Mouse (Mus musculus) urinary bladder, adult 18-20 months (tissue): ENCODE measurements around the gene Rtn4rl1.

Experiments used
- DNase-seq, 2 experiments: peaks; one replicate each; pipeline ENCODE4 v3.0.0; 2022; ENCODE audit warnings: low spot score in 2 of 2, mixed read lengths in 2 of 2

The Rtn4rl1 gene

DNA sequence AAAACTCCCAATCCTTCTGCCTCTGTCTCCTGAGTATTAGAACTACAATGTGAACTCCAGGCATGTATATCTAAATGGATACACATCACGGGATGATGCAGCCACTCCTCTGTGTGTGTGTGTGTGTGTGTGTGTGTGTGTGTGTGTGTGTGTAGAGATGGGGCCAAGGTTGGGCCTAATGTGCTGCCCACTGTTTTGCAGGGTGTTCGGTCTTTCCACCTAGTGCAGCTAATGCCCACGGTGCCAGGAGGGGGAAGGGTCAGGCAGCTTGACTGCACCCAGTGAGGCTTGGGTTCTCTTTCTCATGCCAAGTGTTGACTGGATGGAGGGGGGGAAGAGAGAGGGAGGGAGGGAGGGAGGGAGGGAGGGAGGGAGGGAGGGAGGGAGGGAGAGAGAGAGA lies 19.3 kb downstream of the Rtn4rl1 start:
- DNase-seq = no peak

DNA sequence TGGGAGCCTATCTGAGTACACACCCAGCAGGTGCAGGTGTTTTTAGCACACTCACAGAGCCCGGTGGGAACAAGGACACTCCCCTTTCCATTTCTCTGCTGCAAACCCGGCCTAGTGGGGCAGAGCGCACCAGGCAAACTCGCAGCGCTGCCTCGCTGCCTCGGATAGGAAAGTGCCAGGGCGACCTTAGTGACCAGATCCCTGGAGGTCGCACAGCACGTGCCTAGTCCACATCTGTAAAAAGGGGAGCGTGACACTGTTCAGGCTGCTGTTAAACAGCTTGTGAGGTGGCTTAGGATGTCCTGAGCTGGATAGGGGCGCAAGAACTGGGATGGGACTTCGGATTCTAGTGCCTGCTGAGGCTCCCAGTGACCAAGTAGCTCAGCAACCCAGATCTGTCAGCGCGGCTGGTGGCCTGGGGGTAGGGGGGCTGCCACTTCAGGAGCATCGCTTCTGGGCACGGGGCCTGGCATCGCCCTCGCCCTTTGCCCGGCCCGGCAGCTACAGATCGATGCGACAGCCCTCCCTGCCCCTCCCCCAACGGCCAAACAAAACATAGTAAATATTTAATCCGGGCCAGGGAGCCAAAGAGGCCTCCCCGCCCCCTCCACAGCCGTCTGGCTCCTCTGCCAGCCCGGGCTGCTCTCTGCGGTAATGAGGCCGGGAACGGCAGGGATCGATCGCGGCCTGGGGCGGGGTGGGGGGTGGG lies 19.9 kb downstream of the Rtn4rl1 start:
- DNase-seq = peak; percentile 69 to 76

GRCm38 (mm10) chr11:75214081-75214950 lies 20.7 kb downstream of the Rtn4rl1 start:
- DNase-seq = no peak

DNA sequence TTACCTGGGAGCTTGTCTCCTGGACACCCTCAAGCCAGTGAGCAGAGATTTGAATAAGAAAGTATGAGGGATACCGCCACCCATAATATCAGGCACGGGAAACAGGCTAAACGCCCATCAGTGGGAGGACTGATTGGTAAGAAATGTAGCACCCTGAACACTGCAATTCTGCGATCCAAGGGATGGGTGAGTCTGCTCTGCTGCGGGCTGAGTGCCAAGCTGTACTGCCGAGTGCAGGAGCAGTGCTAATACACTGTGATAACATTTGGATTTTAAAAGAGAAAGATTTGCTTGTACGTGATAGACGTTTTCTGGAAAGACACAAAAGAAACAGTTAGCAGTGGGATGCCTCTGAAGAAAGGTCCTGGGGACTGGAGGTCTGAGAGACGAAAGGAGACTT lies 26.5 kb downstream of the Rtn4rl1 start:
- DNase-seq = peak in 1 of 2 experiments; percentile 26

DNA sequence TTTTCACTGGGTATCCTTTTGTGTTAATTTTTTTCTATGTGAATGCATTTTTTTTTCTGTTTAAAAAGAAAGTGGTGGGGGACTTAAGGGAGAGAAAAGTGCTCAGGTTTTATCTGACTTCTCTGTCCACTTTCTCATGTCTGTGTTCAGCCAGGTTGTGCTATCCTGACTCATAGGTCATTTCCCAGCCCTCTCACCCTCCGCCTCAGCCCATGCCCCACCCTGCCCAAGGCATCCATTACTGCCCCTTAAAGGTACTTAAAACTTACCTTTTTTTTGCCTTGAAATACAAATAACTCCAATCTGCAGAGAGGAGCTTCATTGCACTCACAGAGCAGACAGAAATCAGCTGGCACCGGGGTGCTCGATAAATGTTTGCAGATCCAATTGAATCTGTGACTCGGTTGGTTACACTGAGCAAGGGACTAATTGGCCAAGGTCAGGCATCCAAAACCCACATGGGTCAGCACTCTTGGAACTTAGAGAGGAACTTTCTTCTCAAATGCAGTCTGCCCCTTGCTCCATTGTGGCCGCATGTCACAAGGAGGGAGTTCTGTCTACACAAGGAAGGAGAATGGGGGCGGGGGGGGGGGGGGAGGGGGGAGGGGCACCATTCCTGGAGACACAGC lies 27.0 kb downstream of the Rtn4rl1 start:
- no peak for DNase-seq

DNA sequence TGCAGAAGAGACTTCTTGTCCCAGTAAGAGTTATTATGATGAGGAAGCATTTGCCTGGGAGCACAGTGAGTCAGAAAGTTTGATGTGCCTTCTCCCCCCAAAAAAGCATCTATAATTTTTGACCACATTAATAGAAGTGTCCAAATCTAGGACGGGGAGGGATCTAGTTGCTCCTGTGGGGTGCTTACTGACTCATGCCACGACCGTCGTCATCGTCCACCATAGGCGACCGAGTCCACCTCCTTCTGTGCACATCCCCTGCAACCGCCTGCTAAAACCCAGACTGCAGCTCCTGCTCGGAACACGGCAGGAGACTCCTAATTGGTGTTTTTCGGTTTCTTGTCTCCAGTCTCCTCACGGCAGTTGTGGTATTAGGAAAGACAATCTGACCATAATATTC lies 30.5 kb downstream of the Rtn4rl1 start:
- DNase-seq = no peak

GRCm38 (mm10) chr11:75224835-75225234 lies 31.3 kb downstream of the Rtn4rl1 start:
- DNase-seq = no peak

- no peak for DNase-seq
Measured at GRCm38 (mm10) chr11:75227632-75228031, 34.0 kb downstream of the Rtn4rl1 start.

DNA sequence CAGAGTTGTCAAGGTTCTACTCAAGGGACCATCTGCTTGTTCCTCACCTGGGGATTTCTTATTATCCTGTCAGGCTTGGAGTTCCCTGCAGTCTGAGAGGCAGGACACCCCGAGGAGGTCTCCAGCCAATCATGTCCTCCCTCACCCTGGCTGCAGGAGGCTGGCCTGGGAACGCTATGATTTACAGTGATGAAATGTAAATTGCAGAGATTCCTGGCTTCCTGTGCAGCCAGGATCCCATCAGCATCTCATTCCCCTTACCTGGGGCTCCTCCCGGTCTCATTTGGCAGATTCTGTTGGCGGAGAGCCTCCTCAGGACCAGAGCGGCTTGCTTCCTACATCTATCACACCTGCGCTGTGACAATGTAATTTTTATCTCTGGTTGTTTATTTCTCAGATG lies 35.7 kb downstream of the Rtn4rl1 start:
- DNase-seq = no peak

GRCm38 (mm10) chr11:75230272-75230760 lies 36.7 kb downstream of the Rtn4rl1 start:
- DNase-seq = no peak

DNA sequence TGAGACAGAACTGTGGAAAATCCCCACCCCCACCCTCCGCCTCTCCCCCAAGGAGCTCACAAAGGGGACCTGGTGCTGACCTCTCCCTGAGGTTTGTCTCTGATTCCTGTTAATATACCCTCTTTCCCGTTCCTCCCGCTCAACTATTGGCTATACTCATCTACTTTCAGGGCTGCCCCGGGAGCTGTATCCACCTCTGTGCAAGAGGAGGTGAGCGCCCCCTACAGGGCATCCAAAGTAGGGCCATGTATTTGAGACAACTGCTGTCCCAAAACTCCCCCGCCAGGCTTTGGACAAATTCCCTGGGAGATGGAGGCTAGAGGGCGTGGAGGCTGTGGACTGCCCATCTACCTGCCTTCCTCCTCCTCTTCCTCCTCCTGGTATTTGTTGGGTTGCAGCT lies 38.2 kb downstream of the Rtn4rl1 start:
- DNase-seq = peak; percentile 42 to 54

DNA sequence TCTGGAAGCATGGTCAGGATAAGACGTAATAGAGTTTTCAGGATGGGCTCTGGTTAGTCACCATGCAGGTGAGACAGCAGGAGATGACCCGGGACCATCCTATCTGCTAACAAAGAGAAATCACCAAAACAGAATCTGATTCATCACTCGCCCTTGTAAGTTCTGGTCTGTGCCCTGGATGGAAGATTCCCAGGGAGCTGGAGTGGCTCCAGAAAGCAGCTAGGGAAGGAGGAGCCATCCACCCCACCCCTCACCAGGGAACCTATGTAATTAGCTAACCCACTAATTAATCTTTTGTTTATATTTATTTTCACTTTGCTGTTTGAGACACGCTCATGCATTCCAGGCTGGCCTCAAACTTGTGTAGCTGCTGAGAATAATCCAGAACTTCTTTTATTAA lies 38.9 kb downstream of the Rtn4rl1 start:
- no peak for DNase-seq

DNA sequence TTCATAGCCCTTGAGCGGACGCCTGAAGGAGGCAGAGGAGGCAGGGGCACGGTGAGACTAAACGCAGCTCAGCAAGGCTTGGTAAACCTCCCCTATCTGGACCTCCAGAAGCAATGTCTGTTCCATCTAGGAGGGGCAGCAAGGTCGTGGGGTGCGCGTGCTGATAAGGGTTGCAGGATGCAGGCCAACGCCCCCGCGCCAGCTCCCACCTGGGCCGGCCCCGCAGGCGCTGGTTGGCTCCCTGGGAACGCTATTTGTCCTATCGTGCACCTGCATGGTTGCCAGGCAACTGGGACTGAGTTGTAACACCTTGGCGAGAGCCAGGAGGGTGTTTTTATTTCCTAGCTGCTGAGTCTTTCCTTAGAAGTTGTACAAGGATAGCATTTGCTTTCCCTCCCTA lies 41.2 kb downstream of the Rtn4rl1 start:
- DNase-seq = no peak

GRCm38 (mm10) chr11:75240158-75240934 lies 46.8 kb downstream of the Rtn4rl1 start:
- DNase-seq = no peak

GRCm38 (mm10) chr11:75242710-75243255 lies 49.2 kb downstream of the Rtn4rl1 start:
- no peak for DNase-seq

- DNase-seq = no peak
Measured at GRCm38 (mm10) chr11:75244368-75245275, 51.0 kb downstream of the Rtn4rl1 start.

DNA sequence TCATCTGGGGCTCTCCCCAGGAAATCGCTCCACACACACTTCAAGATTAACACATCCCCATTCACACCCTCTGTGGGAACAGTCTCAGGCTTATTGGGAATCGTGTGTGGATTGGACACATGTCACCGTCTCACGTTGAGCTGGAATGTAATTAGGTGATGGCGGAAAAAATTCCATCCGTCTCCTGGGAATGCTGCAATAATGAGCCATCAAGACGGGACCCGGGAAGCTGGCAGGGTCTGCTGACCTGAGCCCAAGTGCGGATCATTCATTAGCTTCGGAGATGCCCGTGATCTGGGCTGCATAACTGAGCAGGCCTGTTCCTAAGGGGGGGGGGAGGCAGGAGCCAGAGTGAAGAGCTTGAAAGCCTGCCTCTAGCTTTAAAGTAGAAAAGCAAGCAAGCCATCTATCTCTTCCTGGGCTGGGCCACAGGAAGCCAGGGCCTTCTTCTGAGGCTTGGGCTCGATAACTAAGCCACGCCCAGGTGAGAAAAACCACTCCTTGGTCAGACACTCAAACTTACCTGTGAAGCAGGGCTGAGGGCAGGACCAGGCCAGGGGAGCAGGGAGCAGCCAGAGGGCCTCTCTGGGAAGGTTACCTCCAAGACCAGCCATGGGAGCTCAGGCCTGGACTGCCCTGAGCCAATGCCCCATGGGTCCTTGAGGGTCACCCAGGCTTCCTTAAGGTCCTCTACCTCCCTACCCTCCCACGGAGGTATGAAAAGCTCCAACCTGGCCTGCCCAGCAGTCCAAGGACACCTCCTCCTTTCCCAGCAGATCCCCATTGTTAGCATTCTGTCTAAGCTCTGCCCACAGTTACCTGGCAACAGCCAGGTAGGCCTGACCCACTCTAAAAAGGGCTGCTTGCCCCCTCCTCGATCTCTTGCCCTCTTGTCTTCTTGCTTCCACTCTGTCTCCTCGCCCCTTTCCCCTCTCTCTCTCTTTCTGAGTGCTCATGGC lies 52.1 kb downstream of the Rtn4rl1 start:
- no peak for DNase-seq

DNA sequence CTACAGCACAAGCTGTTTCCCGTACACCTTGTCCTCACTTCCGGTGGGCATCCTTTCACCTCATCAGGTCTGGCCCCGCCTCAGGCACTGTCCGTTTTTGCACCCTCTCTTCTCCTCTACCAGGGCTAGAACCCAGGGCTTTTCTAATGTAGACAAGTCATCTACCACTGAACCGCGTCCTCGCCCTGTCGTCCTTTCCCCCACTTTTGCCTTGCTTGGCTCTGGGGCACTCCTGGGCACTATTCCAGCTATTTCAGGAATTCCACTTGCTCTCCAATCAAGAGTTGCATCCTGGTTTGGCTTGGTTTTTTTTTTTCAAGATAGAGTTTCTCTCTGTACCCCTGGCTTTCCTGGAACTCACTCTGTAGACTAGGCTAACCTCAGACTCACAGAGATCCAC lies 53.0 kb downstream of the Rtn4rl1 start:
- no peak for DNase-seq

- DNase-seq = no peak
Measured at GRCm38 (mm10) chr11:75247137-75247730, 53.7 kb downstream of the Rtn4rl1 start.
